Mouse (Mus musculus) lung, postnatal 10 days (tissue): ENCODE data around the gene Tcirg1.

ENCODE experiments used
- DNase-seq: peaks from one replicate; pipeline ENCODE4 v3.0.0; 2021

Tcirg1 gene

DNA sequence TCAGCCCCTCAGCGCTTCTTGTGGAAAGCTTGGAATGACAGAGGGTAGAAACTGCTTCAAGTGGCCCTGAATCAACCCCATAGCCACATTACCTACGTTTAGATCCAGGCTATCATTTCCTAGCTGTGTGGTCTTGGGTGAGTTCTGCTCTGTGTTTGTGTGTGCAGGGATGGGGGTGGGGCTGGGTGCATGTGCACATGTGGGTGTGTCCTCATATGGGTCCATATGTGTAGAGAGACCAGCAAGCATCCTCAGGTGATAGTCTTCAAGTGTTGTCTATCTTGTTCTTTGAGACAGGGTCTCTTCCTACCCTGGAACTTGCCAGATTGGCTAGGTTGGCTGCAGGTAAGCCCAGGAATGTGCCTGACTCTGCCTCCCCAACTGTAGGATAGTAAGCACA is 57.7 kb downstream of the Tcirg1 start:
- DNase-seq = no peak

DNA sequence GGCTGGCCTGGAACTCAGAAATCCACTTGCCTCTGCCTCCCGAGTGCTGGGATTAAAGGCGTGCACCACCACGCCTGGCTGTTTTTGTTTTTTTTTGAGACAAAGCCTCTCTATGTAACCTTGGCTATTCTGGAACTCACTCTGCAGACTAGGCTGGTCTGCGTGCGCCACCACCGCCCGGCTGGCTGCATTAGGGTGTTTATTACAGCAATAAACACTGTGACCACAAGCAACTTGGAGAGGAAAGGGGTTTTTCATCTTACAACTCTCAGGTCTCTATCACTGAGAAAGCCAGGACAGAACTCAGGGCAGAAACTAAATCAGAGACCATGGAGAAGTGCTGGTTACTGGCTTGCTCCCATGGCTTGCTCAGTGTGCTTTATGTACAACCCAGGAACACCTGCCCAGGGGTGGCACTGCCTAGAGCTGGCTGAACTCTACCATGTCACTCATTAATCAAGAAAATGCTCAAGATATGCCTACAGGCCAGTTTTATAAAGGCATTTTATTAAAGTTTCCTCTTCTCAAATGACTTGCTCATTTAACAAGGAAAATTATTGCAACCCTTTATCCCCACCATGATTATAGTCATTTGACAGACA is 58.6 kb downstream of the Tcirg1 start:
- no peak for DNase-seq

DNA sequence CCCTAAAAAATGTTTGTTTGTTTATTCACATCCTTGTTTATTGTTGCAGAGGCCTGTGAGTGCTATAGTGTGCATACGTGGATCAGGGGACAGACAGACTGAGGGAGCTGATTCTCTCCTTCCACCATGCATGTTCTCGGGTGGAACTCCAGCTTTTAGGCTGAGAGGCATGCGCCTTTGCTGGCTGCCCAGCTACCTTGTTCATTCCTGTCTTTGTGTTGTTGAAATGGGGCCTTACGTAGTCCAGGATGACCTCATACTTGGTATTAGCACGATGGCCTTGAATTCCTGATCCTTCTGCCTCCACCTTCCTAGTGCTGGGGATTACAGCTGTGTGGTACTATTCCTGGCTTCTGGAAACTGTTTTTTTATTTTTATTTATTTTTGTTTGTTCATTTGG is 59.2 kb downstream of the Tcirg1 start:
- DNase-seq = no peak

DNA sequence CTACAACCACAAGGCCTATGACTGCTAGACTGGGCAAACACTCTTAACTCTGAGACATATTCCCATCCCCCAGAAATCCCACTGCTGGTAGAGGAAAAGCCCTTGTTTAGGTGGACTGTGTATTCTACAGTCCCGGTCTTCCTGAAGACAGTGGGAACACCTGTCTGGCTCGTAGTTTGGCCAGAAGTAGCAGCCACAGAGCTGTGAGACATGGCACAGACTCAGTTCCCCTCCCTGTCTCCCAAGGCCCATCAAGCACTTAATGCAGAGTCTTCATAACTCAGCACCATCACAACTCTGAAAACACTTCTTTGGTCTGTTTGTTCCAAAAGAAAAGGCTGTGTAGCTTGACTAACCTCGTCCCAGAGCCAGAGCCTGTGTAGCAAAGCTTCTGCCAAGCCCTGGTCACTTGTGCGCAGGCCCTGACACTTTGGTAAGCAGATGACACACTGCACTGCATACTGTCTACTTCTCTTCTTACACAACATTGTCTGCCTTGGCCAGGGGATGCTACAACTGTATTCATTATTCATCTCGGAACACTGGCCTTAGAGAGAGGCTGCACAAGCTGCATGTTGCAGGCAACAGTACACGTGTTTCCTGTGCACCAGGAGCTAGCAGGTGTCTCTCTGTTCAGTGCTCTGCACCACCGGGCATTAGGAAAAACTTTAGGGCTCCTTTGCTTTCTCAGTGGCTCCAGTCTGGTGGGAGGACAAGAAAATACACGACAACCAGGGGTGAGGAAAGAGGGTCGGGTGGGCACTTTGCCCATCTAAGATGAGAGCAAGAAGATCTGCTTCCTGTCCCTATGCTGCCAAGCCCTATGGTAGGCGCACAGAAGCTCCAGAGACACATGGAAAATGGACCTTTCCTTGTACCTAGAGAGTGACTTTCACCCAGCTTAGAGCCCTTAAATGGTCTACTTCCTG is 60.0 kb downstream of the Tcirg1 start:
- DNase-seq = peak; percentile 36
